Mouse (Mus musculus) A20 (cell line): ENCODE measurements at regions not wholly inside any gene's neighbourhood (a gene's known extent, or its start where the extent isn't known, plus 50 kb on each side); places are given as distances from the start of the nearest gene placed in this dataset.

ENCODE experiments used
- DNase-seq: peaks from one replicate; pipeline ENCODE4 v3.0.0-alpha.2; 2011; ENCODE audit warnings: low read depth, low spot score

GRCm38 (mm10) chr4:79052723-79053122 lies 841.0 kb upstream of the Ptprd start:
- DNase-seq = peak; percentile 36
